Mouse (Mus musculus) erythroblast, embryonic 14.5 days (primary cell): Measurements from ENCODE around the gene Hoxc5.

Experiments
- GATA1 ChIP-seq: IDR thresholded peaks from 2 replicates; pipeline ENCODE4 v1.6.1; 2012; ENCODE audit warnings: low read length, inconsistent platforms, mixed read lengths
- TAL1 ChIP-seq: IDR thresholded peaks from 3 replicates; pipeline ENCODE4 v1.6.1; 2012; ENCODE audit warnings: low read length, inconsistent platforms, mixed read lengths

GRCm38 (mm10) chr15:103002821-103003448 lies 35.7 kb downstream of the Hoxc5 start:
- TF ChIP-seq GATA1 (no peak), TAL1 (no peak)
